Comparison of ENCODE assay signal across 8 mouse cellular contexts in genomic region chr1:55089498-55090064, GRCm38 (mm10). TPM values are rescaled to one million over a fixed set of nuclear protein-coding genes. Genes with fewer than 3 reads are reported as not detected.
DNase-seq lines count a peak whose midpoint lies in the region; ATAC-seq and TF ChIP-seq lines count a peak whose summit lies in the region.

No protein-coding gene starts in this region.

- H3K9me3 ChIP-seq in E14TG2a.4 (ENCODE audit: low read length) = no peaks in the 10 kb centered on the region
- H3K9me3 ChIP-seq in heart, postnatal 0 days (replicated peaks; ENCODE audit: control insufficient read depth, low read length) = no peaks in the 10 kb centered on the region
- H3K9me3 ChIP-seq in liver, postnatal 0 days (ENCODE audit: low read length) = no peaks in the 10 kb centered on the region

- peaks cover 77% of the 10 kb centered on the region for H3K36me3 ChIP-seq in E14TG2a.4 (ENCODE audit: insufficient read depth, low read length)
- peaks cover 20% of the 10 kb centered on the region for H3K36me3 ChIP-seq in heart, postnatal 0 days (replicated peaks; ENCODE audit: control insufficient read depth, insufficient read depth, low read length)
- H3K36me3 ChIP-seq in liver, postnatal 0 days (replicated peaks; ENCODE audit: insufficient read depth, low read length) = peaks cover 7% of the 10 kb centered on the region

- peak overlapping the region; percentile 92 for H3K4me3 ChIP-seq in gastrocnemius, adult 2 months
- peak overlapping the region; percentile 99 for H3K4me3 ChIP-seq in E14TG2a.4 (replicated peaks; ENCODE audit: low read length)
- peak overlapping the region; percentile 94 for H3K4me3 ChIP-seq in heart, postnatal 0 days (ENCODE audit: low read depth, low read length)
- H3K4me3 ChIP-seq in liver, postnatal 0 days (ENCODE audit: low read depth, low read length) = peak overlapping the region; percentile 92

- peak overlapping the region; percentile 84 for H3K4me2 ChIP-seq in heart, postnatal 0 days (ENCODE audit: low read depth, low read length)
- peak overlapping the region; percentile 94 for H3K4me2 ChIP-seq in liver, postnatal 0 days (ENCODE audit: low read depth, low read length)

- peak overlapping the region; percentile 99 for H3K27ac ChIP-seq in gastrocnemius, adult 2 months
- no peak overlapping the region for H3K27ac ChIP-seq in heart, postnatal 0 days (ENCODE audit: low read depth)
- H3K27ac ChIP-seq in liver, postnatal 0 days (ENCODE audit: low read depth) = peak overlapping the region; percentile 98

- peaks cover 57% of the 10 kb centered on the region for H3K4me1 ChIP-seq in E14TG2a.4 (replicated peaks; ENCODE audit: low read depth, low read length)
- peaks cover 28% of the 10 kb centered on the region for H3K4me1 ChIP-seq in heart, postnatal 0 days (ENCODE audit: control insufficient read depth, insufficient read depth)
- peaks cover 31% of the 10 kb centered on the region for H3K4me1 ChIP-seq in liver, postnatal 0 days (ENCODE audit: insufficient read depth)

- no peak for DNase-seq in gastrocnemius, adult 2 months
- DNase-seq in gastrocnemius, postnatal 14 days = no peak
- DNase-seq in heart, postnatal 0 days (ENCODE audit: low spot score) = no peak
- no peak for DNase-seq in liver, postnatal 0 days
- DNase-seq in gastrocnemius, postnatal 36 days = no peak
- DNase-seq in urinary bladder, postnatal 25 days (ENCODE audit: low spot score) = no peak
- no peak for DNase-seq in thymus, postnatal 0 days (ENCODE audit: low spot score)

- no peak overlapping the region for H3K9ac ChIP-seq in heart, postnatal 0 days (replicated peaks; ENCODE audit: low read depth, low read length)
- H3K9ac ChIP-seq in liver, postnatal 0 days (replicated peaks) = peak overlapping the region; percentile 87

- no peak for TF ChIP-seq CTCF in gastrocnemius, adult 2 months (IDR thresholded peaks at IDR 0.05)
- TF ChIP-seq CTCF in E14TG2a.4 (conservative IDR thresholded peaks at IDR 0.05; ENCODE audit: low read length) = no peak
- TF ChIP-seq CTCF in heart, postnatal 0 days (IDR thresholded peaks at IDR 0.05; ENCODE audit: low read depth) = no peak
- TF ChIP-seq CTCF in liver, postnatal 0 days (IDR thresholded peaks at IDR 0.05; ENCODE audit: low read depth) = 0 out of 2 replicates have a peak, but pooled peaks have one; percentile 11

- 86% methylated on average over 5 of the region's 5 CpGs for WGBS in heart, postnatal 0 days
- 73% methylated on average over 5 of the region's 5 CpGs for WGBS in liver, postnatal 0 days (ENCODE audit: insufficient replicate concordance)

- no peak for ATAC-seq in heart, postnatal 0 days (ENCODE audit: insufficient read depth, low read depth)
- ATAC-seq in liver, postnatal 0 days = no peak

- intact Hi-C loops in gastrocnemius, adult 2 months (cut with DNase I) = no loop called here
- intact Hi-C loops in gastrocnemius, postnatal 14 days (cut with DNase I; ENCODE audit: low total_unique reads) = loop anchor here (5.0 kb wide), 2 partner anchors 38 to 293 kb away; no protein-coding TSS in a partner anchor
- intact Hi-C loops in gastrocnemius, postnatal 36 days (cut with DNase I) = loop anchor here (2.0 kb wide), 1 partner anchor 41 kb away; the partner anchor contains the start of gene Mob4

- no peaks in the 10 kb centered on the region for H3K27me3 ChIP-seq in E14TG2a.4 (ENCODE audit: insufficient read depth, low read length)
- H3K27me3 ChIP-seq in heart, postnatal 0 days (ENCODE audit: control insufficient read depth, insufficient read depth, low read length) = no peaks in the 10 kb centered on the region
- H3K27me3 ChIP-seq in liver, postnatal 0 days (ENCODE audit: insufficient read depth, low read length) = no peaks in the 10 kb centered on the region

- no peak for TF ChIP-seq EP300 in heart, postnatal 0 days (IDR thresholded peaks at IDR 0.05; ENCODE audit: low read depth)
- no peak for TF ChIP-seq EP300 in liver, postnatal 0 days (IDR thresholded peaks at IDR 0.05; ENCODE audit: low read depth)

RNA-seq across cellular contexts. Expression of gene Hspd1, which starts 1.5 kb away (rescaled TPM):
- 100 to 1,000 TPM; 156 to 249 TPM for total RNA-seq in gastrocnemius, adult 2 months (2021)
- total RNA-seq in gastrocnemius, postnatal 14 days (2021) = 100 to 1,000 TPM; 175 to 176 TPM
- 114 and 139 TPM in 2 replicates for total RNA-seq in heart, postnatal 0 days (2014; rRNA removed; ENCODE audit: low replicate concordance)
- 394 and 397 TPM in 2 replicates for polyA plus RNA-seq in heart, postnatal 0 days (2015; fragmentation: Nextera tagmentation; extraction: Ambion mirVana)
- 288 and 295 TPM in 2 replicates for polyA plus RNA-seq in liver, postnatal 0 days (2015; fragmentation: Nextera tagmentation; extraction: Ambion mirVana)
- 100 to 1,000 TPM; 158 to 177 TPM for total RNA-seq in gastrocnemius, postnatal 36 days (2021)
- polyA plus RNA-seq in thymus, postnatal 0 days (2015; fragmentation: Nextera tagmentation; extraction: Ambion mirVana) = 258 and 291 TPM in 2 replicates

RNA-seq across cellular contexts. Expression of gene Hspe1, which starts 1.6 kb away (rescaled TPM):
- 100 to 1,000 TPM in 1 of 2 experiments, 10 to 100 TPM in 1; 77.1 to 120 TPM for total RNA-seq in gastrocnemius, adult 2 months (2021)
- 10 to 100 TPM; 63.7 to 76.8 TPM for total RNA-seq in gastrocnemius, postnatal 14 days (2021)
- total RNA-seq in heart, postnatal 0 days (2014; rRNA removed; ENCODE audit: low replicate concordance) = 89.3 and 108 TPM in 2 replicates
- 350 and 362 TPM in 2 replicates for polyA plus RNA-seq in heart, postnatal 0 days (2015; fragmentation: Nextera tagmentation; extraction: Ambion mirVana)
- 513 and 558 TPM in 2 replicates for polyA plus RNA-seq in liver, postnatal 0 days (2015; fragmentation: Nextera tagmentation; extraction: Ambion mirVana)
- total RNA-seq in gastrocnemius, postnatal 36 days (2021) = 10 to 100 TPM; 77.6 to 87.8 TPM
- polyA plus RNA-seq in thymus, postnatal 0 days (2015; fragmentation: Nextera tagmentation; extraction: Ambion mirVana) = 316 and 385 TPM in 2 replicates

RNA-seq across cellular contexts. Expression of gene Coq10b, which starts 37.0 kb away (rescaled TPM):
- total RNA-seq in gastrocnemius, adult 2 months (2021) = 10 to 100 TPM; 13.7 to 17.0 TPM
- total RNA-seq in gastrocnemius, postnatal 14 days (2021) = 1 to 10 TPM; 7.8 to 9.5 TPM
- total RNA-seq in heart, postnatal 0 days (2014; rRNA removed; ENCODE audit: low replicate concordance) = 11.5 and 12.1 TPM in 2 replicates
- 28.9 and 32.2 TPM in 2 replicates for polyA plus RNA-seq in heart, postnatal 0 days (2015; fragmentation: Nextera tagmentation; extraction: Ambion mirVana)
- 20.6 and 24.4 TPM in 2 replicates for polyA plus RNA-seq in liver, postnatal 0 days (2015; fragmentation: Nextera tagmentation; extraction: Ambion mirVana)
- total RNA-seq in gastrocnemius, postnatal 36 days (2021) = 10 to 100 TPM; 13.9 to 30.6 TPM
- polyA plus RNA-seq in thymus, postnatal 0 days (2015; fragmentation: Nextera tagmentation; extraction: Ambion mirVana) = 18.6 and 19.9 TPM in 2 replicates

RNA-seq across cellular contexts. Expression of gene Mob4, which starts 41.5 kb away (rescaled TPM):
- total RNA-seq in gastrocnemius, adult 2 months (2021) = 10 to 100 TPM; 34.2 to 41.9 TPM
- 10 to 100 TPM; 38.5 to 39.9 TPM for total RNA-seq in gastrocnemius, postnatal 14 days (2021)
- 35.5 and 59.2 TPM in 2 replicates for total RNA-seq in heart, postnatal 0 days (2014; rRNA removed; ENCODE audit: low replicate concordance)
- polyA plus RNA-seq in heart, postnatal 0 days (2015; fragmentation: Nextera tagmentation; extraction: Ambion mirVana) = 98.1 and 105 TPM in 2 replicates
- 40.1 and 42.2 TPM in 2 replicates for polyA plus RNA-seq in liver, postnatal 0 days (2015; fragmentation: Nextera tagmentation; extraction: Ambion mirVana)
- 10 to 100 TPM; 36.0 to 41.8 TPM for total RNA-seq in gastrocnemius, postnatal 36 days (2021)
- polyA plus RNA-seq in thymus, postnatal 0 days (2015; fragmentation: Nextera tagmentation; extraction: Ambion mirVana) = 127 and 149 TPM in 2 replicates
